In the genomic region with DNA sequence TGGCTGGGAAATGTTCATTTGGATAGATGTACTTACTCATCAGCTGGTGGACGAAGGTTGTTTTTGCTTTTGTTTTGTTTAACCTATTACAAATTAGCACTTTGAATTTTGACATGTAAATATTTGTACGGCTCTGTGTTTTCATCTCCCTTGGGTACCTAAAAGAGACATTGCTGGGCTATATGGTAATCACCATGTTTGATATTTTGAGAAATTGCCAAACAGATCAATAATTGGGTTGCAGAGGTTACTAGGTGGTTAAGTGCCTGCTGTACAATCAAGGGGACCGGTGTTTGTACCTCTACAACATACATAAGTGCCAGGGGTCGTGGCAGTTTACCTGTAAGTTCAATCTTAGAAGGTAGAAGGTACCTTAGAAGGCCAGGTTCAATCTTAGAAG, we compare ENCODE assay signal across 35 mouse cellular contexts. TPM values are rescaled to one million over a fixed set of nuclear protein-coding genes. Genes with fewer than 3 reads are reported as not detected.
"Had no signal": no experiment of that assay in that cellular context is flagged by ENCODE, and none has a peak within 500 bp of the region (broad histone marks: within the 10 kb centered on the region; RNA-seq: fewer than 3 reads in every experiment).

No protein-coding gene starts in this region.

- H3K4me3 ChIP-seq: heart, embryonic 10.5 days; heart, embryonic 12.5 days; heart, embryonic 13.5 days; heart, embryonic 15.5 days; hindbrain, embryonic 10.5 days; hindbrain, embryonic 12.5 days; hindbrain, embryonic 13.5 days; hindbrain, embryonic 15.5 days; intestine, embryonic 15.5 days; kidney, embryonic 15.5 days; layer of hippocampus, adult 2 months had no signal

- DNase-seq: heart, postnatal 10 days; heart, postnatal 14 days; heart, postnatal 36 days; heart, postnatal 4 days; kidney, adult 11 months; kidney, adult 18-20 months; kidney, adult 2 months; kidney, adult 8-10 months; kidney, adult 9 months; kidney, postnatal 10 days; kidney, postnatal 14 days; kidney, postnatal 36 days; kidney, postnatal 4 days; layer of hippocampus, adult 9-11 months; layer of hippocampus, postnatal 36 days had no signal

- H3K27me3 ChIP-seq: heart, embryonic 12.5 days; heart, embryonic 13.5 days; heart, embryonic 15.5 days; hindbrain, embryonic 12.5 days; hindbrain, embryonic 13.5 days; hindbrain, embryonic 15.5 days; intestine, embryonic 15.5 days; kidney, embryonic 15.5 days had no signal

- H3K4me2 ChIP-seq: heart, embryonic 11.5 days; heart, embryonic 12.5 days; heart, embryonic 13.5 days; heart, embryonic 15.5 days; hindbrain, embryonic 12.5 days; hindbrain, embryonic 13.5 days; hindbrain, embryonic 14.5 days; hindbrain, embryonic 15.5 days; intestine, embryonic 15.5 days; kidney, embryonic 15.5 days had no signal

- H3K9me3 ChIP-seq: heart, embryonic 10.5 days; heart, embryonic 12.5 days; heart, embryonic 13.5 days; heart, embryonic 15.5 days; hindbrain, embryonic 12.5 days; hindbrain, embryonic 13.5 days; hindbrain, embryonic 15.5 days; intestine, embryonic 15.5 days had no signal

- H3K27ac ChIP-seq: heart, embryonic 10.5 days; heart, embryonic 13.5 days; heart, embryonic 15.5 days; hindbrain, embryonic 10.5 days; hindbrain, embryonic 12.5 days; hindbrain, embryonic 13.5 days; hindbrain, embryonic 14.5 days; hindbrain, embryonic 15.5 days; hindbrain, postnatal 0 days; intestine, embryonic 15.5 days; kidney, embryonic 15.5 days; kidney, postnatal 0 days; layer of hippocampus, adult 2 months had no signal

- H3K9ac ChIP-seq: heart, embryonic 12.5 days; heart, embryonic 13.5 days; heart, embryonic 15.5 days; hindbrain, embryonic 12.5 days; hindbrain, embryonic 13.5 days; hindbrain, embryonic 14.5 days; hindbrain, embryonic 15.5 days; intestine, embryonic 15.5 days; kidney, embryonic 15.5 days had no signal

- H3K36me3 ChIP-seq: heart, embryonic 13.5 days; heart, embryonic 15.5 days; hindbrain, embryonic 10.5 days; hindbrain, embryonic 12.5 days; hindbrain, embryonic 13.5 days; hindbrain, embryonic 15.5 days; intestine, embryonic 15.5 days; kidney, embryonic 15.5 days had no signal

- ATAC-seq: hindbrain, embryonic 16.5 days; hindbrain, postnatal 0 days; inflammation-experienced regulatory T-cells, adult 6 months; intestine, embryonic 15.5 days; intestine, embryonic 16.5 days; intestine, postnatal 0 days had no signal

RNA-seq across cellular contexts. Expression of gene Parva, which starts 19.2 kb away (rescaled TPM):
- total RNA-seq: hematopoietic stem cell, adult 5-6 weeks had no signal
- polyA plus RNA-seq: inflammation-experienced regulatory T-cells, adult 6 months had no signal
